Mouse (Mus musculus): Measurements from ENCODE around the gene Cavin3. TPM values are rescaled to one million over a fixed set of nuclear protein-coding genes. Genes with fewer than 3 reads are reported as not detected.

Cavin3 gene
- 26.8 and 32.1 TPM in 2 replicates for polyA plus RNA-seq (2012; ENCODE audit: insufficient read depth, insufficient read length, missing spikeins)

- Histone ChIP-seq H3K4me1 (ENCODE audit: control insufficient read depth, insufficient read depth, insufficient read length, low read length) (peaks cover 7% of the 10 kb centered on the region), H3K4me3 (ENCODE audit: insufficient read depth, low read depth, low read length) (peak within 1 kb of the TSS; percentile 70), H3K27ac (replicated peaks; ENCODE audit: low read depth, low read length) (peak within 1 kb of the TSS; percentile 88)
Measured at GRCm38 (mm10) chr7:105481505-105482411, at the start of gene Cavin3. Gene Cavin3 (minus strand): TSS chr7:105482300.

GRCm38 (mm10) chr7:105528094-105528493, 46.0 kb upstream of the Cavin3 start:
- Histone ChIP-seq H3K4me3 (ENCODE audit: insufficient read depth, low read depth, low read length) (no peak overlapping the region), H3K4me1 (ENCODE audit: control insufficient read depth, insufficient read depth, insufficient read length, low read length) (no peaks in the 10 kb centered on the region)

GRCm38 (mm10) chr7:105527306-105527937, 45.3 kb upstream of the Cavin3 start:
- no peak overlapping the region for H3K27ac ChIP-seq (replicated peaks; ENCODE audit: low read depth, low read length)
- H3K4me1 ChIP-seq (ENCODE audit: control insufficient read depth, insufficient read depth, insufficient read length, low read length) = no peaks in the 10 kb centered on the region
- H3K4me3 ChIP-seq (ENCODE audit: insufficient read depth, low read depth, low read length) = no peak overlapping the region

More at GRCm38 (mm10) chr7:105528094-105528493, 46.0 kb upstream of the Cavin3 start:
- no peak overlapping the region for H3K27ac ChIP-seq (replicated peaks; ENCODE audit: low read depth, low read length)

GRCm38 (mm10) chr7:105524222-105524621, 42.1 kb upstream of the Cavin3 start:
- H3K4me1 ChIP-seq (ENCODE audit: control insufficient read depth, insufficient read depth, insufficient read length, low read length) = no peaks in the 10 kb centered on the region
- no peak overlapping the region for H3K4me3 ChIP-seq (ENCODE audit: insufficient read depth, low read depth, low read length)
- H3K27ac ChIP-seq (replicated peaks; ENCODE audit: low read depth, low read length) = no peak overlapping the region

- no peaks in the 10 kb centered on the region for H3K4me1 ChIP-seq (ENCODE audit: control insufficient read depth, insufficient read depth, insufficient read length, low read length)
- H3K4me3 ChIP-seq (ENCODE audit: insufficient read depth, low read depth, low read length) = no peak overlapping the region
- H3K27ac ChIP-seq (replicated peaks; ENCODE audit: low read depth, low read length) = no peak overlapping the region
Measured at GRCm38 (mm10) chr7:105520201-105520600, 38.1 kb upstream of the Cavin3 start.

- Histone ChIP-seq H3K4me3 (ENCODE audit: insufficient read depth, low read depth, low read length) (no peak overlapping the region), H3K4me1 (ENCODE audit: control insufficient read depth, insufficient read depth, insufficient read length, low read length) (no peaks in the 10 kb centered on the region), H3K27ac (replicated peaks; ENCODE audit: low read depth, low read length) (no peak overlapping the region)
Measured at GRCm38 (mm10) chr7:105519771-105520170, 37.7 kb upstream of the Cavin3 start.

- no peaks in the 10 kb centered on the region for H3K4me1 ChIP-seq (ENCODE audit: control insufficient read depth, insufficient read depth, insufficient read length, low read length)
- H3K4me3 ChIP-seq (ENCODE audit: insufficient read depth, low read depth, low read length) = no peak overlapping the region
- no peak overlapping the region for H3K27ac ChIP-seq (replicated peaks; ENCODE audit: low read depth, low read length)
Measured at GRCm38 (mm10) chr7:105519336-105519735, 37.2 kb upstream of the Cavin3 start.

- H3K4me3 ChIP-seq (ENCODE audit: insufficient read depth, low read depth, low read length) = no peak overlapping the region
- H3K27ac ChIP-seq (replicated peaks; ENCODE audit: low read depth, low read length) = no peak overlapping the region
- no peaks in the 10 kb centered on the region for H3K4me1 ChIP-seq (ENCODE audit: control insufficient read depth, insufficient read depth, insufficient read length, low read length)
Measured at GRCm38 (mm10) chr7:105516669-105517360, 34.7 kb upstream of the Cavin3 start.

GRCm38 (mm10) chr7:105515178-105515577, 33.1 kb upstream of the Cavin3 start:
- no peaks in the 10 kb centered on the region for H3K4me1 ChIP-seq (ENCODE audit: control insufficient read depth, insufficient read depth, insufficient read length, low read length)
- H3K4me3 ChIP-seq (ENCODE audit: insufficient read depth, low read depth, low read length) = no peak overlapping the region
- H3K27ac ChIP-seq (replicated peaks; ENCODE audit: low read depth, low read length) = no peak overlapping the region

- no peak overlapping the region for H3K4me3 ChIP-seq (ENCODE audit: insufficient read depth, low read depth, low read length)
- H3K27ac ChIP-seq (replicated peaks; ENCODE audit: low read depth, low read length) = no peak overlapping the region
- H3K4me1 ChIP-seq (ENCODE audit: control insufficient read depth, insufficient read depth, insufficient read length, low read length) = no peaks in the 10 kb centered on the region
Measured at GRCm38 (mm10) chr7:105514561-105514960, 32.5 kb upstream of the Cavin3 start.

- Histone ChIP-seq H3K4me1 (ENCODE audit: control insufficient read depth, insufficient read depth, insufficient read length, low read length) (no peaks in the 10 kb centered on the region), H3K27ac (replicated peaks; ENCODE audit: low read depth, low read length) (no peak overlapping the region)
Measured at GRCm38 (mm10) chr7:105513845-105514291, 31.8 kb upstream of the Cavin3 start.

GRCm38 (mm10) chr7:105510143-105510542, 28.0 kb upstream of the Cavin3 start:
- Histone ChIP-seq H3K27ac (replicated peaks; ENCODE audit: low read depth, low read length) (no peak overlapping the region), H3K4me3 (ENCODE audit: insufficient read depth, low read depth, low read length) (no peak overlapping the region), H3K4me1 (ENCODE audit: control insufficient read depth, insufficient read depth, insufficient read length, low read length) (no peaks in the 10 kb centered on the region)

More at GRCm38 (mm10) chr7:105513845-105514291, 31.8 kb upstream of the Cavin3 start:
- no peak overlapping the region for H3K4me3 ChIP-seq (ENCODE audit: insufficient read depth, low read depth, low read length)

GRCm38 (mm10) chr7:105507257-105507656, 25.2 kb upstream of the Cavin3 start:
- no peaks in the 10 kb centered on the region for H3K4me1 ChIP-seq (ENCODE audit: control insufficient read depth, insufficient read depth, insufficient read length, low read length)
- H3K27ac ChIP-seq (replicated peaks; ENCODE audit: low read depth, low read length) = no peak overlapping the region

GRCm38 (mm10) chr7:105501984-105502383, 19.9 kb upstream of the Cavin3 start:
- no peak overlapping the region for H3K4me3 ChIP-seq (ENCODE audit: insufficient read depth, low read depth, low read length)
- no peak overlapping the region for H3K27ac ChIP-seq (replicated peaks; ENCODE audit: low read depth, low read length)
- H3K4me1 ChIP-seq (ENCODE audit: control insufficient read depth, insufficient read depth, insufficient read length, low read length) = no peaks in the 10 kb centered on the region

More at GRCm38 (mm10) chr7:105507257-105507656, 25.2 kb upstream of the Cavin3 start:
- no peak overlapping the region for H3K4me3 ChIP-seq (ENCODE audit: insufficient read depth, low read depth, low read length)

GRCm38 (mm10) chr7:105499676-105500075, 17.6 kb upstream of the Cavin3 start:
- Histone ChIP-seq H3K4me3 (ENCODE audit: insufficient read depth, low read depth, low read length) (no peak overlapping the region), H3K27ac (replicated peaks; ENCODE audit: low read depth, low read length) (no peak overlapping the region), H3K4me1 (ENCODE audit: control insufficient read depth, insufficient read depth, insufficient read length, low read length) (no peaks in the 10 kb centered on the region)
